Mouse (Mus musculus) cerebellum, postnatal 25 days (tissue): Measurements from ENCODE around the gene Lhpp.

Experiments used
- DNase-seq, 2 experiments: peaks; one replicate each; pipeline ENCODE4 v3.0.0; 2021; ENCODE audit warnings: mixed read lengths in 2 of 2

Lhpp gene

GRCm38 (mm10) chr7:132599071-132599975 lies 11.1 kb upstream of the Lhpp start, which contains the start of gene Nkx1-2:
TSS of gene Nkx1-2 (minus strand) at chr7:132599637.
- peak in 1 of 2 experiments; percentile 10 for DNase-seq

DNA sequence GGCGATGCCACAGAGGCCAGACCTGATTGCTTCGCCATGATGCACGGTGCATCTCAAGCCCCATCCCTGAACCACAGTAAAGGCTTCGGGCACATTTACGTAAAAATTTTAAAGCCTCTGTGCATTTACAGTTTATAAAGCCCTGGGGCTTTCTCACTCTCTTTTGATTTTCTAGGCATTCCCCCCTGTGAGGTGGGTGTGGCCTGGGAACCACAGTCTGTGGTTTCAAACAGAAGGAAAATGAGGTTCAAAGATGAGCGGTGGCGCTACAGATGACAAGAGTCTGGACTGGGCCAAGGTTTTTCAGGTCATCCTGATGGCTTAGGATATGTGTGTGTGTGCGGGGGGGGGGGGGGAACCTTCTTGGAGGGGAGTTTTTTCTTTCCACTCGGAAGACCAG lies 10.4 kb upstream of the Lhpp start:
- no peak for DNase-seq

DNA sequence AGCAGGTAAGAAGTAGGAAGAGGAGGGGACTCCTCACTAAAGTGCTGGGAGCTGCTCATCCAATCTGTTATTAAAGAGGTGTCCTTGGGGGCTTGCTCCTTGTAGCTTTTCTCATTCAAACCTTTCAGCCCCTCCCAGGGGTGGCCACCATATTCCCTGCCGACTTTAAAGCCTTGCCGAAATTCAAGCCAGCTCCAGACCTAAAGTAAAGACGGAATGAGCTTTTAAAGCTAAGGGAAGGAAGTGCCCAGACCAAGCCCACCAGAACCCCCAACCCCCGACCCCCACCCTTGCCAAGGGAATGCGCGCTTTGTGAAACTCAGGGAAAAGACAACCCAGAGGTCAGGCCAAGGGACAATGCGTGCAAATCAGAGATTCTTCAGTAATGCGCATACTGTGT lies 9.5 kb upstream of the Lhpp start:
- DNase-seq: no peak

GRCm38 (mm10) chr7:132604720-132605119 lies 5.7 kb upstream of the Lhpp start:
- no peak for DNase-seq

DNA sequence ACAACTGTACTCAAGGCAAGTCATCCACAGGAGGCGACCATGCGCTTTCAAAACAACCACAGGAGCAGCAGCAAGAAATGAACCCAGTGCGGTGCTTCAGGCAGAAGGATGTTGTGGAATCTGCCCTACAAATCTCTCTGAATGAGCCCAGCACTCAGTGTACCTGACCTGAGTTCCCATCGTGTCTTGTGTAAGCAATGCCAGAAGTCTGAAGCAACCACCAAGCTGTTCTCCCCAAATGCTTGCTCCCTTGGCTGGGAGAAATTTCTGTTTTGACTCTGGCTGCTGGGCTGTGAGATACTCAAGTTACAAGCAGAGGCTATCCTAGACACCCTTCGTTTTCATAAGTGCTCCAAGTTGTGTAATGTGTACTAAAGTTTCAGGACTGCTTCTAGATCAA lies 4.7 kb upstream of the Lhpp start:
- DNase-seq: no peak

GRCm38 (mm10) chr7:132608316-132609020 lies 2.0 kb upstream of the Lhpp start:
- DNase-seq: peak in 1 of 2 experiments; percentile 22

DNA sequence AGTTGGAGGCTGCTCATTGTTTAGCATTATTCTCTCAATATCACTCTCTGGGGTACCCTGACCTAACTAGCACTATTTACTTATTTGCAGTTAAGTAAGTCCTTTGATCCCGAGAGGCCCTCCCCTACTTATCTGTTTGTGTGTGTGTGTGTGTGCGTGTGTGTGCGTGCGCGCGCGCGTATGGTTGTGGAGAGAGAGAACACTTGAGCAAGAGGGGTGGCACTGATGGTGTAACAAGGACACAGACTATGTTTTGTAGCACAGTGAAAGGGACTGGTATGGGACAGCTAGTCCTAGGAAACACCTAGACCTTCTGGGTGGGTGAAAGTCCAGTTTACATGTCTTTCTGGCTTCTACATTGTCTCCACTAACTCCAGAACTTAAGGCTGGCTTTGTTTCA lies 1.1 kb downstream of the Lhpp start:
- no peak for DNase-seq

GRCm38 (mm10) chr7:132615346-132615745 lies 4.9 kb downstream of the Lhpp start:
- no peak for DNase-seq

DNA sequence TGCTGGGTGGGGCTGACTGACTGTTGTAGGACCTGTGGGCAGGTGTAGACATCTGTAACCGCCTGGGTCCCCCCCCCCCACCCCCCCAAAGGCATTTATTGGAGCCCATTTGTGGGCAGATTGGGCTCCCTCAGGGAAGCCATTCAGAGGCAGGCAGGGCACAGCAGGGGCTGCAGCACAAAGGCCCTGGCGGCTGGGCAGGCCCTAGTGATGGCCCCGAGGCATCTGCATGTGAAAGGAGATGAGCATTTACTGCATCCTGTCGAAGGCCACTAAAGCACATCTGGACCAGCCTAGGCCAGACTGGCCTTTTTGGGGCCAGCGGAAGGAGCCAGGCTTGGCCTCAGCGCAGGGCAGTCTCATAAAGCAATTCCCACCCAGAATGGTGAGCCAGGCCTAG lies 6.0 kb downstream of the Lhpp start:
- no peak for DNase-seq

- no peak for DNase-seq
Measured at GRCm38 (mm10) chr7:132617021-132617564, 6.7 kb downstream of the Lhpp start.

- no peak for DNase-seq
Measured at GRCm38 (mm10) chr7:132619549-132619948, 9.1 kb downstream of the Lhpp start.

DNA sequence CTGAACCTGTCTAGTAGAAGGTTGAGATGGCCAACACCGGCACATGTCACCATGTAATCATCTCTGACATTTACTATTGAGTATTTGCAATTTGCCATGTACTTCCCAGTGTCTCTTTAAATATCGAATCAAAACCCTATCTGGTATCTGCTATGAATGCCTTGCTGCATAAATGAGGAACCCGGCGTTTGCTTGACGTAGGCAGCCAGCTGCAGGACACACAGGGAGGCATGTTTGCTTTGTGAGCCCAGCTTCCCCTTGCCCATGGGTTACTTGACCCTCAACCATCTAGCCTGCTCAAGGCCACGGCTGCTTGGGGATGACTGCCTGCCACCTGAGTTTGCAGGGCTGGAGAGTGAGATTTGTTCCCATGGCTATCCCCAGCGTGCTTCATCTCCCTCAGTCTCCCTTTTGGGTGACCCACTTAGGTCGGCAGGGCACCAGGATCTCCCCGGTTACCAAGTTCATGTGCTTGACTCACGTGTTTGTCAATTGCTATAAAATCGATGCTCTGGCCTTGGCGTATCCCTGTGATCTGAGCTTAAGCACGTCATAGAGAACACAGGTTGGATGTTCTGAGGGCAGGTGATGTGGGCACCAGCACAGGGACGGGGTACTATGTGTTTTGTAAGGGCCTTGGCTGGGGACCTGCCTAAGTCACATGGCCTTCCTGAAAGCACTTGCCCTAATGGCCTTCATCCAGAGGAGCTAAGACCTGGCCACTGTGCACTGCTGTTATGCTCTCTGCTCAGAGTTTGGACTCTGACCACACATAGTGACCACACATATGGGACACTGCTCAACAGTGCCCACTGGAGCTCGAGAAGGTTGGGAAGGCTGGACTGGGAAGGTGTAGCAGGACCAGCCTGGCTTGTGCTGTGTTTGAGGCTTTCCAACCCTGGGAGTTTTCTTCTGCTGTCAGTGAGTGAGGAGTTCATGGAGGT lies 9.8 kb downstream of the Lhpp start:
- no peak for DNase-seq

DNA sequence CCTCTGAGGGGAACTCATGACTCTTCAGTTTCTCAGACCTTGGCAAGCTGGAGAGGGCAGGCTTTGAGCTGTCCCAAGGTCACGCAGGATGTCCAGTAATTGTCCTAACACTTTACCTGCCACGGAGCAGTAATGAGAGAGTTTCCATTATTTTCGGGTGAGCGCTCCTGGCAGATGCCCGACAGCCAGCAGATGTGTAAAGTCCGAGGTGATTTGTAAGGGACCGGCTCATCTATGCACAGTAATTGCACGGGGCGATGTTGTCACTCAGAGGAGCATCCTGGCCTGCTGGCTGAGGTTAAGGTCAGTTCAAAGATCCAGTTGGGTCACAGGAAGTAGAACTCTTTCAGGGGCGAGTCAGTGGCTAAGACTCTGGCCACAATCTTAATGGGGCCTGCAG lies 13.7 kb downstream of the Lhpp start:
- DNase-seq: no peak

DNA sequence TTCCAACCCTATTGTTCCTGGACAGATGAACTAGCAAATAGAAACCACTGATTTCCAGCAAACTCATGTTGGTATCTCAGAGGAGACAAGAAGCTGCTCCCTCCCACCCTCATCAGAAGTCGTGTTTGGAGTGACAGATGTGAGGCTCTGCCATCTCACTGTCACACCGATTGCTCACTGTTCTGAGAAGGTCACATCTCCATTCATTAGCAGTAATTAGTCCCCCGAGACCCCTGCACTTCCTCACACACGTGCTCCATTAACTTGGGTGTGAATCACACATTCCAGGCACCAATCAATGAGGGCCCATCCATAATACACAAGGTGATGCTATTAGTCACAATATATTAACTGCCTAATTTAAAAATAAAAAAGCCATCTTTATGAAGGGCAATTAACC lies 15.7 kb downstream of the Lhpp start:
- no peak for DNase-seq

DNA sequence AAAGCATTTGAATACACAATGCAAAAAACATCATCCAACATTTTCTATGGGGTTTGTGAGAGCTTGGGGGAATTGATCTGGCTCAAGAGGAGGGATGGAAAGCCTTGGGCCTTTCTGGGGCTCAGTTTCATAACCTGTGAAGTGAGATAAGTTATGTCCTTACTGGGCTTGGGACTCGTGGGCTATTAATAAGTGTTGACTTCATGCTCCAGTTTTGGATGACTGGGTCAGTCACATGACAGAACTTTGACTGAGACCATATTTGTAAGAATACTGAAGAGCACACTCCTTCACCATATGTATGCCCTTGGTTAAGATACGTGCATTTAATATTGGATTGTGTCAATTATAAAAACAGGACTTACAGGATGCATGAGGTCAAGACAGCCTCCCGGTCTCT lies 17.0 kb downstream of the Lhpp start:
- DNase-seq: no peak

GRCm38 (mm10) chr7:132631313-132631712 lies 20.9 kb downstream of the Lhpp start:
- peak in 1 of 2 experiments; percentile 43 for DNase-seq

DNA sequence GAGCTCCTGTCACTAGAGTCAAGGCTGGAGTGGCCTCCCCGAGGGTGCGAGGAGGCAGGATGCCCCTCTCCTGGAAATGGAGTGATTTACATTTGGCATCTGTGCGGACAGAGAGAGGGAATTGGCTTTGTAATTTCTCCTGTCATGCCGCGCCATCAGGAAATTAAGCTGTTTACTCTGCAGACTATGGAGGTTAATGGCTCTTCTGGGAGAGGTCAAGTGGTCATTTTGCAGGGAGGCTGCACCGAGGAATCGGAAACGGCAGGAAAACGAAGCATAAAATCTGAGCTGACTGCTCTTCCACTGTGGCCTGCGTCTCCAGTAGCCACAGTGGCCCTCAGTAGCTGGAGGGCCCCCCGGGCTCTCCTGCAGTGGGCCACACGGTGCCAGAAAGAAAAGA lies 26.9 kb downstream of the Lhpp start:
- no peak for DNase-seq

- DNase-seq: peak; percentile 45 to 67
Measured at GRCm38 (mm10) chr7:132638446-132639087, 28.1 kb downstream of the Lhpp start.

DNA sequence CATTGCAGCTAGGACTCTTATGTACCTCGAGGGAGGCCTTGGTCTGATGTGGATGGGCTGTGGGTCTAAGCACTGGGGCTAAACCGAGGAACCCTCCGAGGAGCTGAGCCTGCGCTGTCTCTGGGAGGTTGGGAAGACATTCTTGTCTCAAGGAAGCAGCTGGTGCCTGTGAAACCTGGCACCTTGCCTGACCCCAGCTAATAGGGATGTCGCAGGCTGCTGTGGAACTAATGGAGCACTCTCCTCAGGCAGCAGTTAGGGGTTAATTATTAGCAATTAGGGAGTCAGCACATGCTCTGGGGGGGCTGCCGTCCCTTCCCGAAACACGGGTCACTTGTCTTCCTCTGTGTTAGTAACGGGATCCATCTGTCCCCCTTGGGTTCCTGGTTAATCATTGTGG lies 30.5 kb downstream of the Lhpp start:
- DNase-seq: peak; percentile 28 to 63

DNA sequence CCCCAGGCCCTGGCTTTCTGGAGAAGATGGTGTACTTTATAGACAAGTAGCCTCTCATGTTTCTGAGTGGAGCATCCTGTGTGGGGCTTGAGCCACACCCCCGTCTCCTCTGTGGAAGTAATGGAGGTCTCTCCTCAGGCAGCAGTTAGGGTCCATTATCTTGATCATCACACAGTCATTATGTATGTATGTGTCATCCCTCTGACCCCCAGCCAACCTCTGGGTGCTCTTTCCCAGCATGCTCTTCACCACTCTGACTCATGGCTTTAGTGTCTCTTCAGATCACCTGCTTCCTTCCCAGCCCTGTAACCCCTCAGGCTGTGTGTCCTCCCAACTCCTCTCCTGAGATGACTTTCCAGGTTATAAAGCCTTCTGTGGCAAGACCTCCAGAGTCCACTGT lies 31.2 kb downstream of the Lhpp start:
- no peak for DNase-seq

DNA sequence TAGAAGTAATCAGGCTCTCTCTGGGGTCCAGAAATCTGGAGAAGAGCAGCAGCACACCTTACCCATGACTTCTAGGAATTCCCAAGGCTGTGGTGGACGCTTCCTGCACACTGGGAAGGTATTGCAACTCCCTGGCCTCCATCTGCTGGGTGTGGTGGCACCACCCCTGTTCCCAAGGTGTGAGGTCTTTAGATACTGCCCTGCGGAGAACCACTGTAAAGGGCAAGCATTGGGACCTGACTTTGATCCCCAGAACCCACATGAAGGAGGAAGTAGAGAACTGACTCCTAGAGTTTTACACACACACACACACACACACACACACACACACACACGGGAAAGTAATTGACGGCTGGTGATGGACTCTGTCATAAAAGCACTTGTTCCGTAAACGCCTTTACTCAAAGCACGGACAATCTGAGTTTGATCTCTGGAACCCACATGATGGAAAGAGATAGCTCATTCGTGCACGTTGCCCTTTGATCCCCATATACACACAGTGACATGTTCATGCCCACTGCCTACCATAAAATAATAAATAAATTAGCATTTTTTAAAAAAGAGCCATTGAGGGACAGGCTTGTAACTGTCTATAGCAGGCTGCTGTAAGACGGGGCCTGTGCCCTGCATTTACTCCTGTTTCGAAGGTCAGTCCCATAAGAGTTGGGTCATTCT lies 34.3 kb downstream of the Lhpp start:
- DNase-seq: no peak

DNA sequence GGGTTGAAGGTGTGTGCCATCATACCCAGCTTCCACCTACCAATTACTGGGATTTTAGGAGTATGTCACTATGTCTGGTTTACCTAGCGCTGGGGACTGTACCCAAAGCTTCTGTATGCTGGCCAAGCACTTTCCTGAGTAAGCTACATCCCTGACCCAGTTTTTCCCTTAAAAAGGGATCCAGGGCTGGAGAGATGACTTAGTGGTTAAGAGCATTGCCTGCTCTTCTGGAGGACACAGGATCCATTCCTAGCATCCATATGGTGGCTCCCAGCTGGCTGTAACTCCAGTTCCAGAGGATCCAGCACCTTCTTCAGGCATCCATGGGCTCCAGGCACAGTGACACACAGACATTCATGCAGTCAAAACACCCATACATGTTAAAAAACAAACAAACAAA lies 36.1 kb downstream of the Lhpp start:
- no peak for DNase-seq
